Mouse (Mus musculus): ENCODE data around the gene Ttc26.

Gene Ttc26

DNA sequence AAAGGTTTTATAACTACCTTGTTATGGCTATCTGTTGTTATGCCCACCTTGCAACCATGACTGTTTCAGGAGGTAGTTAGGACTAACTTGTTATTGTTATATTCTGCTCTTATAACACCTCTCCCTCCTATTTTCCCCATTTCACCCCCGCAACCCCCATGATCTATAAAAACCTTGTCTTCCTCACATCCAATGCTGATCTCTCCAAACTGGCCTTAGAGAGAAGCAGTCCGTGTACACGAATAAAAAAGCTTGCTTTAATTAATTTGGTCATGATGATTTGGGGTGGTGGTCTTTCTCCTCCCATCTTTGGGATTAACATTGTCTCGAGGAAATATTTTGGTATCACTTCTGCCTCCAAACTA lies 523 bp upstream of the Ttc26 start:
- no peak for TF ChIP-seq GATA4 (IDR thresholded peaks at IDR 0.05; ENCODE audit: insufficient replicate concordance, low read length)

DNA sequence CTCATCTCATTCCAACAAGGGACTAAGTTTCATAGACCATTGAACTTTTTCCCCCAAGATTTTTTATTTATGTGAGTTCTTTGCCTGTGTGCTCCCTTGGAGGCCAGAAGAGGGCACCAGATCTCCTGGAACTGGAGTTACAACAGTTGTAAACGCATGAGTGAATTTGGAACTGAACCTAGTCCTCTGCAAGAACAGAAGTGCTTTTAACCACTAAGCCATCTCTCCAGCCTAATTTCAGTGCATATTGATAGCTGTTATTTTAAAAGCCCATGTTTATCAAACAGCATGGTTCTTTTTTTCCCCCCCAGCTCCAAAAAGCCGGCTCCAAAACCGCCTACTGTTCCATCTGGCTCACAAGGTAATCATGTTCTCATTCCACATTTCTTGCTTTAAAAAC lies 8.4 kb downstream of the Ttc26 start:
- no peak for TF ChIP-seq GATA4 (IDR thresholded peaks at IDR 0.05; ENCODE audit: insufficient replicate concordance, low read length)

DNA sequence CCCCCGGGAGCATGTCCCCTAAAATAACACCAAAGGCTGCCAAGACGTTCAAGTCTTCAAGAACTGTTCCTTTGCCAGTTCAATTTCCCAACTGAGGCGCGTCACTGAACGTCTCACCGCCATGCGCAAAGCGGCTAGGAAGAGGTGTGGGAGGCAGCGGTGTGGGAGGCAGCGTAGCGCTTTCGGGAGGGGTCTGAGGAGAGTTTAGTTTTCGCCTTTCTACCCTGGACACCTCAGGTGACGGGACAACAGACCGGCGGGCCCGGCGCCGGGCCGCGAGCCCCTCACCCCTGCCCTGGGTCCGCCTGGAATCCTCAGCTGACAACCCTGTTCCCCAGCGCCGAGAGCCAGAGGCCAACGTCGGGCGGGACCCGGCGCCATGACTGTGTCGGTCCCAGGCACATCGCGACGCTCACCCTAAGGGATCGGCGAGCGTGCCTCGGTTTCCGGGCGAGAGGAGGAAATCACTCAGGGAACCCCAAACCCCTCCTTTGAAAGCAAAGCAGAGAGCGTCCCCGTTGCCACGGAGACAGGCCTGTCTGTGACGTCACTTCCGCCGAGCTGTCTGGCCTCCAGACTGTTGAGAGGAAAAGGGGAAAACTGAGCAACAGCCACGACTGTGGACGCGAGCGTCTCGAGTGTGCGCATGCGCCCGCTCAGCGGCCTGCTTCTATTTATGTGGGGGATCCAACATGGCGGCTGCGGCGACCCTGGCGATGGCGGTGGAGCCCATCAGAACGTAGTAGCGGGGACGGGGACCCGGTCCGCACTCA lies 52.2 kb downstream of the Ttc26 start, which contains the start of gene Ubn2:
TSS of gene Ubn2 (plus strand) at position 690 of the 773 bp plus-strand sequence.
- no peak for TF ChIP-seq GATA4 (IDR thresholded peaks at IDR 0.05; ENCODE audit: insufficient replicate concordance, low read length)

DNA sequence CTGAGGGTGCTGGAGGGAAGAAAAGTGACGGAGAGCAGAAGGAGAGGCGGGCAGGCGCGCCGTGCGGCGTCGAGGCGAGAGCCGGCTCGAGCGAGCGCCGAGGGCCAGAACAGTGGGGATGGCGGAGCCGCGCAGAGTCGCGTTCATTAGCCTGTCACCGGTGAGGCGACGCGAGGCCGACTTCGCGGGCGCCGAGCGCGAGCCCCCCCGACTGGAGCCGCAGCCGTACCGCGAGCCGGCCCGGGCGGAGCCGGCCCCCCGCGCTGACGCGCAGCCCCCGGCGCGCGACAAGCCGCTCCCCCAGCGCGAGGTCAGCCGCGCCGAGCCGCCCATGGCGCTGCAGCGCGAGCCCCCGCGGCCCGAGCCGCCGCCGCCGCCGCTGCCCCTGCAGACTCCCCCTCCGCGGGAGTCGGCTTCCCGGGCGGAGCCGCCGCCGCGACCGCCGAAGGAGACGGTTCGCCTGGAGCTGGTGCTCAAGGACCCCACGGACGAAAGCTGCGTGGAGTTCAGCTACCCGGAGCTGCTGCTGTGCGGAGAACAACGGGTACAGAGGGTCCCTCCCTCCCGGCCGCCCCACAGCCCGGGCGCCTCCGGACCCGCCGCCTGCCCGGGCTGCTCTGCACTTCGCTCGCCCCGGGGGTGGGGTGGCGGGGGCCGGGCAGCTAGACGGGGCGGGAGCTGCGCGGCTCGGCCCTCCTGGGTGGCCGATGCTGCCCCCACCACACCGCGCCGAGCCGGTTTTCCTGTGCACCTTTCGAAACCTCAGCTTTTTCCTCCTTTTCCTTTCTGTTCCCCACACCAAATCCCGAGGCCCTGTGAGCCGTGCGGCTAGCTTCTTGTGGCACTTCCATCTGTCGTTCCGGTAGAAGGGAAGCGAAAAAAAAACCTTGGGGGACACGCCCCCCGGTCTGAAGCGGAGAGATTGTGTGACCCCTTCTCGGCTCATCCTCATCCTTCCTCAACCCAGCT lies 53.1 kb downstream of the Ttc26 start:
- TF ChIP-seq GATA4 (IDR thresholded peaks at IDR 0.05; ENCODE audit: insufficient replicate concordance, low read length): no peak

DNA sequence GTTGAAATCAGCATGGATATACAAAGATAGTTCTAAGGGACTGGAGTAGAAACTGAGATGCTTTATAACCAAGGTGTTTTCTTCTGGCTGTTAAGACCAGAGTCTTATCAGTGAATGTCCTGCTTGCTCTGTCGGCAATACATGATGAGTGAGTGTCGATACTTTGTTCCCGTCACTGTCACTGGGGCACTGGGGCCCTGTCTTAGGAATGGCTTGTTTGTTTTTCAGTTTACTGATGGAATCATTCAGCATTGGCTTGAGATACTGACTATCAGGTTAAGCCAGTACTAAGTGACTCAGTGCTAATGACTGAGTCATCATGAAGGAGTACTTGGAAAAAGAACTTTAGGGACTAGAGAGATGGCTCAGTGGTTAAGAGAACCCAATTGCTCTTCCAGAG lies 62.6 kb downstream of the Ttc26 start:
- TF ChIP-seq GATA4 (IDR thresholded peaks at IDR 0.05; ENCODE audit: insufficient replicate concordance, low read length): no peak

DNA sequence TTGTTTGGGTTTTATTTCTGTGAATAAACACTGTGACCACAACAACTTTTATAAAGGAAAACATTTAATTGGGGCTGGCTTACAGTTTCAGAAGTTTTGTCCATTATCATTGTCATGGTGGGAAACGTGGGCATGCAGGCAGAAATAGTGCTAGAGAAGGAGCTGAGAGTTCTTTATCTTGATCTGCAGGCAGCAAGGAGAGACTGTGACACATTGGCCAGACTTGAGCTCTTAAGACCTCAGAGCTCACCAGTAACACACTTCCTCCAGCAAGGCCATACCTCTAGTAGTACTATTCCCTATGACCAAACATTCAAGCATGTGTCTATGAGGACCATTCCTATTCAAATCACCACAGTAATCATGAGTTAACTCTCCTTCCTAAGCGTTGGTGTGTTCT lies 67.0 kb downstream of the Ttc26 start:
- TF ChIP-seq GATA4 (IDR thresholded peaks at IDR 0.05; ENCODE audit: insufficient replicate concordance, low read length): no peak

DNA sequence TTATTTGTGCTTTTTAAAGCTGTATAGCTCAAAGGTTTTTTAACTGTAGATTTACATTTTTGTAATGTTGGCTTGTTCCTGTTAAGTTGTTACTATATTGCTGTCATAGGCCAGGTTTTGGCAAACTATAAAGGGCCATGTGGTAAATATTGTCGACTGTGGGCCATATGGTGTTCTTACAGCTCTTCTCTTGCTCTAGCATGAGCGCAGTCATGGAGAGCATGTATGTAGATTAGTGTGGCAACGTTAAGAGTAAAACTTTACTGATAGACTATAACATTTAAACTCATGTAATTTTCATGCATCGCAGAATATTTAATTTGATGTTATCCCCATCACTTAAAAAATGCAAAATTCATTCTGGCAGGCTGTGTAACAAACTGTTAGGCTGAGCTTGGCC lies 71.8 kb downstream of the Ttc26 start:
- TF ChIP-seq GATA4 (IDR thresholded peaks at IDR 0.05; ENCODE audit: insufficient replicate concordance, low read length): no peak

DNA sequence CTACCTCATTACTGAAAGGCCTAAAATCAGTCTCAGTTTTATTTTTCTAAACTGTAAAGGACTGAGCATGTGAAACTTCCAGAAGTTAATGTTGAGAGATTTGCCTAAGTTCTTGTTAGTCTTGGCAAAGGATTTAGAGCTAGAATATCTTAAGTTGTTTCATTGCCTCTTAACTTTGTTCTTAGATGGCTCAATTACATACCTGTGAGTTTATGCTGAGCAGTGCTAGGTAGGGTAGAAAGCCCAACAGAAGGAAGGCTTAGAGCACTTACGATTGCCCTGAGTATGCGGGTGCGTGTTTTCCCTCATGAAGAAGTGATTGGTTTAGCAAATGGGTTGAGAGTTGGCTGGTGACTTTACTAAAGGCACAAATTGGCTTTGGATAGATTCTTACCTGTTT lies 76.8 kb downstream of the Ttc26 start:
- TF ChIP-seq GATA4 (IDR thresholded peaks at IDR 0.05; ENCODE audit: insufficient replicate concordance, low read length): no peak

DNA sequence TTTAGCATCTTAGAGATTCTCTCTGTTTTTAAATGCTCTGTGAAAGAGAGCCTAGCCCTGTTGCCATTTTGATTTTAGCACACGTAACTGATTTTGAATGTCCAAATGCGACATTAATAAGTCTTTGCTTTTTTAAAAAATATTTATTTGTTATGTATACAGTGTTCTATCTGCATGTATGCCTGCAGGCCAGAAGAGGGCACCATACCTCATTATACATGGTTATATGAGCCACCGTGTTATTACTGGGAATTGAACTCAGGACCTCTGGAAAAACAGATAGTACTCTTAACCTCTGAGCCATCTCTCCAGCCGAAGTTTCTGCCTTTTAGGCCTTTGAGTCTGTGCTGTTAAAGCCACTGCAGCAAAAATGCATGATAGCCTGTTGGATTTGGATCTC lies 88.3 kb downstream of the Ttc26 start:
- TF ChIP-seq GATA4 (IDR thresholded peaks at IDR 0.05; ENCODE audit: insufficient replicate concordance, low read length): no peak
